Mouse (Mus musculus) adrenal gland (tissue): Measurements from ENCODE around the gene Trpm8.

Experiments used
- intact Hi-C: fragments of 180-260 bp; cut with DNase I; formaldehyde crosslinking; loops from one replicate; pipeline ENCODE4 v1.15.1; 2025

Trpm8 gene

DNA sequence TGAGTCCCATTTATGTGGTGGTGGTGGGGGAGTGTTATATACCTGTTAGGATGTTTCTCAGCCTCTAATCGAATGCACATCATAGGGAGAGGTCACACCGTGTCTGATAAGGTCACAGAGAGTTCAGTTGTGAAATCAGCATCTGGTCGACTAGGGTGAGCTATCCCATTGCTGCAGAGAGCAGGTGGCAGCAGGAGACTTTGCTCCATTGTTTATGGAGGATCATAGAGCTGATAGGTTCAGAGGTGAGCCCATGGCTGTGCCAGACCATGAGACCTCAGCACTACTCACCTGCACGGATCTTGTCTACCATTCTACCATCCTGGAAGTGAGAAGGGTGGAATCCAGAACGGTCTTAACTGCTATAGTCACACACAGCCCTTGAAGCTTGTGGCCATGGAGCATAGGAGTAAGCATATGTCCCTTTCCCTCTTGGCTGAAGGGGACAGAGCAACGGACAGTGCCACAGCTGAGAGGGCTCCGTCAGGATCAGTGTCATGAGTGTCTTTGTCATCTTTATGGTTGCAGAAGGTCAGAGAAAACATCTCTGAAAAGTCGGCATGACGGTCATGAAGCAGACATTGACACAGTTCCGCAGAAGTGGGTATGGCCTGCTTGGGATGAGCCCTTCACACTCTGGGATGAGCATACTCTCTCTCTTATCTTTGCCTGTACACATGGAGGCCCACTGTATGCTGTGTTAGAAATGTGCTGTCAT lies 6.9 kb downstream of the Trpm8 start:
- intact Hi-C loops: no loop called here

DNA sequence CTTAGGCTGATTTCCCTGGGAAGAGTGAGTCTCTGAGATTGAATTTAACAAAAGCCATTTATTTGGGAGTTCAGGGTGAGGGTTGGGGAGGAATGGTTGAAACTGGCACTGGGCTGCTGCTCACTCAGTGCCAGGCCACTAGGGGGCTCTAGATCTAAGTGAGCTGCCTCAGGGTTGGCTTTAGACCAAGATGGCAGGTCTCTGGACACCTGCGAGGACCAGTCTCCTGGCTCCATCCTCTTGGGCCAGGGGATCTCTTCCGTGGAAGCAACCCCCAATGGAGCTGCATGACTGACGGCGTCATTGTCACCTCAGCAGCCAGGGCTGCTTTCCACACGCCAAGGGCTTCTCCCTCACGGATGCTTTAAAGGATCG lies 7.5 kb downstream of the Trpm8 start:
- intact Hi-C loops: loop anchor here (5.0 kb wide), 1 partner anchor 133 kb away; no protein-coding TSS in a partner anchor

DNA sequence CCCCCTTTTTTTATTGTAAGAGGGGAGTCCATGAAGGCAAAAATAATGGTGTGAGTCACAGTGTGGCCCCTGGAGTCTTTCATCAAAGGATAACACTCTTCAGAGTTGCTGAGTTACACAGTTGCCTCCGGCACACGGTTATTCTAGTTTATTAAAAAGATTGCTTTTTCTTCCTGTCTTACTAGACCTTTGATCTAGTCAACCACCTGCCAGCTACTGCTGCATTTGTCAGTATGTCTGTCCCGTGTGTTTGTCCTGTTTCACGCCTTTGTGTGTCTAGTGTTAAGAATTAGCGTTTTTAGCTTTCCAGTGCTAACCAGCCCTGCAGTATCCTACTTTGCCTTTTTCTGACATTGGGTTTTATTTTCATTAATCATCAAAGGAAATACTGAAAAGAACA lies 8.2 kb downstream of the Trpm8 start:
- intact Hi-C loops: loop anchor here (5.0 kb wide), 1 partner anchor 133 kb away; no protein-coding TSS in a partner anchor

DNA sequence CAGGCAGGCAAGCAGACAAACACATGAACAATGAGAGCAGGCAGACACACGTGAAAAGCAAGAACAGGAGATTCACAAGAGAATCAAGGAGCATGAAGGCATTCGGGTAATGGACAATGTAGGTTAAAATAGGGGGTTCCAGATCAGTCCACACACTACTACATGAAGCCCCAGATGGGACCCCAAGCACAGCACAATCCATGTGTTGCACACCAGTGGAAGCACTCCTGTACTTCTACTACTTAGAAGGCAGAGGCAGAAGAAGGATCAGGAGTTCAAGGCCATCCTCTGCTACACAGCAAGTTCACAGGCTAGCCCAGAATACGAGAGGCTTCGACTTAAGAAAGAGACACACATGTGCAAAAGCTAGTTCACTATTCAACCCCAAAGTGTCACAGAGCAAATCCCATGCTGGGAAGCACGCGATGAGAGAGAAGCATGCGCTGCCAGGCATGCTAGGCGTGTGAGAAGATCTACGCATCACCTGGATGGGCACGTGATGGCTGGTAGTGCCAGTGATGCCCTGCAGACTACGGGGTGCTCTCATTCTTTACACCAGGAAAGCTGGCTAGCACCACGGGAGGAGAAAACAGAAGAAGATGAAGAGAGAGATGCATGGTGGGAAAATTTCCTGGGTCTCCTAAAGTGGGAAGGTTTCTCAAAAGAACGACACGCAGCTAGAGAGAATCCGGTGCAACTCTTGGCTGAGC lies 8.8 kb downstream of the Trpm8 start:
- intact Hi-C loops: loop anchor here (5.0 kb wide), 1 partner anchor 134 kb away; no protein-coding TSS in a partner anchor

DNA sequence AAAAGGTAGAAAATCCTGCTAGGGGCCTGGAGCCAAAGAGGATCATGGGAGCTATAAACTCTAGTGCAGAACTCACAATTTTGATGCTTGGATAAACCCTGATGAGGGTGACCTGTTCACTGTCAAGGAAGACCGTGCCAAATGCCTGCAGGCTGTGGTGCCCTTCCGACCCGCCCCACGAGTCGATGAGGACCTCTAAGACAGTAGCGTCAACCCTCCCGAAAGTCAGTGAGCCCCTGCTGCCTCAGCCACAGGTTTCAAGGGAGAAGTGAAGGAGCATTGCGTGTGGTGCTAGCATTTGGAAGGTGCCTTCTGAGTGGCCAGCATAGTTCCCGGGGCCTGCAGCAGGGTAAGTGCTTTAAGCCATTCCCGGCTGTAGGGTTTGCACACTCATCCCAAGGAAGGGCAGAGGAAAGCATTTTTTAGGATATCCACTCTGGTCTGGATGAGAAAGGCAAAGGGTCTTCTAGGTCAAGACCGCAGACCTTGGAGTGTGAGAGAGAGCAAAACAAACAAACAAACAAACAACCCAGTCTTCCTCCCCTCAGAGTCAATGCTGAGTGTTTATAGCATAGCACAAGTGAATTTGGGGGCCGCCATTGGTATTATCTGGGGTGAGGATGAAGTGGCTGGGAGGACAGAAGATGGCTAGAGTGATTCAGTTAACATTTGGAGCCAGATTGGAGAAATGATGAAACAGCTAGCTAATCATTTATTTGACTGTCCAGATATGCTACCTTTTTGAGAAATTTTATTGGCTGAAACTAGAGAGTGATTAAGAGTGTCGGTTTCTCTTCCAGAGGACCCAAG lies 9.6 kb downstream of the Trpm8 start:
- intact Hi-C loops: loop anchor here (5.0 kb wide), 1 partner anchor 135 kb away; no protein-coding TSS in a partner anchor

DNA sequence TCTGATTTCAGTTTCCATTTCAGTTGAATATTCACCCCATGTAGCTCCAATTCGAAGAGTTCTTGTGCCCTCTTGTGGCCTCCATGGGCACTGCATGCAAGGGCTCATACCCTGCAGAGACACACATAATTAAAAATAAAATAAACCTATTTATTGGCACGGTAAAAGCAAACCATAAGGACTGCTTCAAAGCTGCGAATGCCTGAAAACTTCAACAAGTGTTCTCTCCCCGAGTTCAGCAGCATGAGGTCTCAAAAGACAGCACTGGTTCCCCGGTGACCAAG lies 10.2 kb downstream of the Trpm8 start:
- intact Hi-C loops: loop anchor here (5.0 kb wide), 1 partner anchor 135 kb away; no protein-coding TSS in a partner anchor

DNA sequence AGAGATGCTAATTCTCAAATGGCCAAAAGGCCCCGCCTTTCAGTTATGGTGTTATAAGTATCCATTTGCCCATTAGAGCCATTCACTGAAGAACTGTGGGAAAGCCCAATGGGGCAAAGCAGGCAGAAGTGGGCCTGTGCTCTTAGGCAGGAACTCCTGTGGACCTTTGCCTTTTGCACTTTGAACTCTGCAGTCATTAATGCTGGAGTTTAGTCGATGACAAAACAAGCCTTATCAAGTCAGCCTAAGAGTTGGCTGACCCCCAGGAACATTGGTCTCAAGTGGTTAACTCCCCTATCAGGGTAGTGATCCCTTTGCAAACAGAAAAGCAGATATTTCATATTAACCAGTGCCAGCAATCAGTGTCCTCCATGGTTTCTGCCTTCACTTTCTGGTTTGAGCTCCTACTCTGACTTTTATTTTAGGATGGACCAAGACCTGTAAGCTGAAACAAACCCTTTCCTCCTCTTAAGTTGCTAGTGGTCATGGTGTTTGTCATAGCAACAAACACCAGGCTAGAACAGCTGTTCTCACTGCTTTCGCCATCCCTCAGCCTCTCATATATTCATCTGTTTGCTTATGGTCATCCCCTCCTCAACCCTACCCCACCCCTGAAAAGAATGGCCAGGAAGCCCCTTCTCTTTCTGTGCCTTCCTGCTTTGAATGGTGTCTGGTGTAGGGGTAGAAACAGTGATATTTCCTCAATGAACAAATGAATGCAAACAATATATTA lies 10.8 kb downstream of the Trpm8 start:
- intact Hi-C loops: loop anchor here (5.0 kb wide), 1 partner anchor 136 kb away; no protein-coding TSS in a partner anchor

DNA sequence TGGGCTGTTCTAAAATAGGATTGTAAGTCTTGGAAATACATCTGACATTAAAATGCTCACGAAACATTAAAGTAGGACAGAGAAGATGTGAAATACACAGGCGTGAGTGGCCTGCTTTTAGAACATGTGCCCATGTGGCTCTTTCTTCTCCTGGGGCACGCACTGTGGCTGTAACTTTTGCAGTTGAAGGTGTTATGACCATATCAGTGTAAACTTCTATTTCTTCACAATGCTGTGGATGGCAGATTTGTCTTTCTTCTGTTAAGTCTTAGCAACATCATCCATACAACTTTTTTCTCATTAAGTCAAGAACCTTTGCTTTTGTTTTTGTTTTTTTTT lies 11.3 kb downstream of the Trpm8 start:
- intact Hi-C loops: loop anchor here (5.0 kb wide), 1 partner anchor 136 kb away; no protein-coding TSS in a partner anchor

DNA sequence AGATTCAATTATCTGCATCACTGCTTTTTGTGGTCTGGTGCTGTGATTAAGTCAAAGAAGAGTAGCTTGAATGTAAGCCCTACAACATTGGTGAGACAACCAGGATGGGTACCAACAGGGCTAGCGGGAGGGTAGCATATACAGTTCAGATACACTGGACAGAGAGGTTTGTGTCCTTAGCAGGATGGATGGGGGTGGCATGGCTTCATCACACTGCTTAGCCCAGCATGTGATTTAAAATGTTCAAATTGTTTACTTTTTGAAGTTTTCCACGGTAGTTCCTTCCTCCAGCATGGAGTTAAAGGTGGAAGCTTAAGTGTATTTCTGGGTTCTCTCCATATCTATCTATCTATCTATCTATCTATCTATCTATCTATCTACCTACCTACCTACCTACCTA lies 11.7 kb downstream of the Trpm8 start:
- intact Hi-C loops: loop anchor here (5.0 kb wide), 1 partner anchor 137 kb away; no protein-coding TSS in a partner anchor

DNA sequence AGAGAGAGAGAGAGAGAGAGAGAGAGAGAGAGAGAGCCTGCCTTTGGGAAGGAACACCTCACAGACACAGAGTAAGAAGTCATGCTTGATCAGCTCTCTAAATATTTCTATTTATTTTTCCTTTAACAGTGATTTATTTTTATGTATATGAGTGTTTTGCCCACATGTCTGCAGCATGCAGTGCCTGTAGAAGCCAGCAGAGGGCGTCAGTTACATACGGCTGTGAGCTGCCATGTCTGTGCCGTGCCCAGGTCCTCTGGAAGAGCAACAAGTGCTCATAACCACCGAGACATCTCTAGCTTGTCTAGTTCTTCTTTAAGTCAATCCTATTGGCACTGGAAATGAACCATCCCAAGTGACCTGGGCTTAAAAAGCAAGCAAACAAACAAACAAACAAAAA lies 12.5 kb downstream of the Trpm8 start:
- intact Hi-C loops: loop anchor here (5.0 kb wide), 1 partner anchor 138 kb away; no protein-coding TSS in a partner anchor

DNA sequence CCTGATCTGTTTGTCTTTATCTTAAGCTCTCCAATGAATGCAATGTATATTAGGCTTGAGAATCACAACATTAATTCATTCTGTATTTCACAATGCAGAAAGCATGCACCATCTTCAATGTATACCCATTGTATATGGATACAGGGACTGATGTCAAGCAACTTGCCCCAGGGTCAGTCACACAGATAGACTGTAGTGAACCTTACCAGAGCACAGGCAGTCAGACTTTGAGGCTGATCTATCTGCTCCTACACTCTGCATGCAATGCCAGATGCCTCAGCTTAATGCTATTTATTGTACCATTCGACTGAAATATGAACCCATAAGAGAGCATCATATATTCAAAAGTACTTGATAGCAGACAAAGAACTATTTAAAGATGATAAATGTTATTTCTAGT lies 13.1 kb downstream of the Trpm8 start:
- intact Hi-C loops: no loop called here

DNA sequence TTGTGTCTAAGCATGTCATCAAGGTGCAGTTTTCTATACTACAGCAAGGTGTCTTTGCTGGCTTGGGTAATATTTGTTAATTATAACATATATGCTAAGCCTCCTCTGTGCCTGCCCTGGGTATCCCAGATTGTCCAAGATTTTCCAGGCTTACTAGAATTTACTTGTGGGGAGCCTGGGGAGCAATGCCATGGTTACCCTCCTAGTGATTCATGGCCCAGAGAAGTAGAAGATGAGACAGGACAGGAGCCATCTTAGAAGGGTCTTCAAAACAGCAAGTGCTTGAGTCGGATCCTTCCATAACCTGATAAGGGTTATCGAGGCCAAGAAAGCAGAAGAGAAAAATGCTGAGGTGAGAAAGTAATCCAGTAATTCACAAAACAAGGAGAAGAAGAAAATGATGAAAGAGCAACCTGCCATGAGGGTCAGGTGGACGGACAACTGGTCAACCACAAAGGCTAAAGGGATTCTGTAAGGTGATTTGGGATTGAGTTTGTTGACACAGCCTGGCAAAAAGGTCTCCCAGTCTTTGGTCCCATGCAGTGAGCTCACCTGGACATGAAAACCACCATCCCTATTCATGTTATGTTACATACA lies 14.0 kb downstream of the Trpm8 start:
- intact Hi-C loops: no loop called here

DNA sequence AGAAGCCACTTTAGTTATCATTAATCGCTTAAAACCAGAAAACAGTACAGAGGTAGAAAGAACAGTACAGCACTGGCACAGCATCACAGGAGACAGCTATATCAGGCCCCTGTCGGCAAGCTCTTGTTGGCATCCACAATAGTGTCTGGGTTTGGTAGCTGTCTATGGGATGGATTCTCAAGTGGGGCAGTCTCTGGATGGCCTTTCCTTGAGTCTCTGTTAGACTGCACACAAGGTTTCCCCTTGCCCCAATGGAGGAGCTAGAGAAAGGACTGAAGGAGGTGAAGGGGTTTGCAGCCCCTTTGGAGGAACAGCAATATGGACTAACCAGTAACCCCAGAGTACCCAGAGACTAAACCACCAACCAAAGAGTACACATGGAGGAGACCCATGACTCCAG lies 14.6 kb downstream of the Trpm8 start:
- intact Hi-C loops: no loop called here

DNA sequence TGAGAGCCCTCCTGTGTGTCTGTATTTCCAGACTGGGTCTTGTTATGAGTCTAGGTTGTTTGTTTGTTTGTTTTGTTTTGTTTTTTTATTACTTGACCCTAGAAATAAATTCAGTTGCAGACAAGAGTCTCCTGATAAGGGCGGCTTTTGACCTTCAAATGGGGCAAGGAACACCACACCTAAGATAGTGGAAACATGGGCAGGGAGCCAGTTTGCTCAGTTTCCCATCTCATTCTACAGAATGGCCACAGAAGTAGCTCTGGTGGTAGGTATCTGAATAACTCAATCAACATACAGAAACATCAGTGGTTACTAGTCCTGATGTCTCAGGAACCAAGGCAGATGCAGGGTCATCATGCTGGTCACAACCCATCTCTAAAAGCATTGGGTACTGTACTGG lies 17.2 kb downstream of the Trpm8 start:
- intact Hi-C loops: no loop called here

DNA sequence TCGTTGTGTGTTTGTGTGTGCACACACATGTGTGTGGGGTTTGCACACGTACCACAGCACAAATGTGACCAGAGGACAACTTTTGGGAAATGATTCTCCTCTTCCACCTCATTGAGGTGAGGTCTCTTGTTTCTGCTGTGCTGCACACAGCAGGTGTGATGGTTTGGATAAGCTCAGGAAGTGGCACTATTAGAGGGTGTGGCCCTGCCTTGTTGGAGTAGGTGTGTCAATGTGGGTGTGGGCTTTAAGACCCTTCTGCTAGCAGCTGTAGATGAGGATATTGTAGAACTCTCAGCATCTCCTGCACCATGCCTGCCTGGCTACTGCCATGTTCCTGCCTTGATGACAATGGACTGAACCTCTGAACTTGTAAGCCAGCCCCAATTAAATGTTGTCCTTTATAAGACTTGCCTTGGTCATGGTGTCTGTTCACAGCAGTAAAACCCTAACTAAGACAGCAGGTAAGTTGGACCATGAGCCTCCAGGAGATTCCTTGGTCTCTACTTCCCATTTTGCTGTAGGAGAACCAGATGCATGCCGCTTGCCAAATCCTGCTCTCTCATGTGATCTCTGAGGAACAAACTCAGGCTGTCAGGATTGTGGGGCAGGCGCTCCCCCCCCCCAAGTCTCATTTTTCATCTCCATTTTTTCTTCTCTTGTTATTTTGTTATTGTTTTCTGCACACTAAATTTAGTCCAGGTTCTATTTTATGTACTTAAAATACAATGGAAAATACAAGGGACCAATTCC lies 18.9 kb downstream of the Trpm8 start:
- intact Hi-C loops: no loop called here

DNA sequence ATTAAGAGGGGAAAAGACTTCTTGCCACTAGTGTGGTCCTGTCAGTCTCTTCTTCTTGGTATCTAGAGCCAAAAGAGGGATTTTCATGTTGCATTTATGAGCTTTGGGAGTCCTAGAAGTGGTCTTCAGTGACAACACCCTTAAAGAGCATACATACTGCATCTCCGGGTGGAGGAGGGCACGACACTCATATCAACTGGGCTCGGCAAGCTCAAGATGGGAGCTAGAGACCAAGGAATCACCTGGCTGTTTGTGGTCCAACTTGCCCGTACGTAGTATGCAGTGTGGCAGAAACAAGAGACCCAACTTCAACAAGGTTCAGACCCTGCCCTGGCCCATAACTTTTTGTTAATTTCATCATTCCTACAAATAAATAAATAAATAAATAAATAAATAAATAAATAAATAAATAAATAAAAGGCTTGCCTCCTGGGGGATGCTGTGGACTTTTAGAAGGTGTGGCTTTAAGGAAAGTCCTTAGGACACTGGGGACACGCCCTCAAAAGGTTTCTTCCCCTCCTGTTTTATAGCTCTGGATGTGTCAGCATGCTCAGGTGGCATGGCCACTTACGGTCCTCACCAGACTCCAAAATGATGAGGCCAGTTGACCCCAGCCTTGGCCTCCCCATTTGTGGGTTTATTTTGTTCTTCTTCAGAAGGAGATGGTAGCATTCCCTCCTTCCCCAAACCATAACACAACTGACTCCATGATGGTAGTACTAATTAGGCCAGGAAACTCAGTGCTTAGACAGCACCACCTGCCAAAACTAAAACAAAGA lies 20.2 kb downstream of the Trpm8 start:
- intact Hi-C loops: no loop called here

DNA sequence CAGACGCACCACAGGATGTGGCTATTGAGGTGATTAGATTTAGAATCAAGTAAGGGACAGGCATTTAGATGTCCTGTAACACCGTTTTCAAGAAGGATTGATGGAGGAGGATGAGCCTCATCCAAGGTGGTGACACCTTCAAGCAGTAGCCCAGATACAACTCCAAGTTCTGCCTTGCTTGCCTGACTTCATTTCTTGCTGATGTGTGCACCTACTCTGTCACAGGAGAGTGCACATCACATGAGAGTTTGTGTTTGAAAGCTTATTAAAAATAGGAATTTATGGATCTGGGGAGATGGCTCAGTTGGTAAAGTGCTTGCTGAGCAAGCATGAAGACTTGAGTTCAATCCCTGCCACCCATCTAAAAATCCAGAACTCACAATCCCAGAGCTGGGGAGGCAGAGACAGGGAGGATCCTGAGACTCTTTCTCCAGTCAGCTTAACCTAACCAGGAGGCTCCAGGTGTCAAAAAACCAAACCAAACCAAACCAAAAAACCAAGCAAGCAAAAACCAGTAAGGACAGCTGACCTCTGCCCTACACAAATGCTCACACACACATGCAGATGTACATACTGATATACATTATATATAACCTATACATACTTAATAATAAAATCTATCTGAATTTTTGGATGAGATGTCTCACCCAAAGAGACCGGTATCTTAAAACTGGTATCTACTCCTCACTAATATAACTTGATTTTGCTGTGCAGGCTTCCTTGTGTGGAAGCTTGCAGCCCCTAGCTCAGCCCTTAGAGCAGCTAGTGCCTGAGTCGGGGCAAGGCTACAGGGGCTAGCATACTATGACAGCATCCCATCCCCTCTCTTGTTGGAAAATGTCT lies 21.4 kb downstream of the Trpm8 start:
- intact Hi-C loops: no loop called here

DNA sequence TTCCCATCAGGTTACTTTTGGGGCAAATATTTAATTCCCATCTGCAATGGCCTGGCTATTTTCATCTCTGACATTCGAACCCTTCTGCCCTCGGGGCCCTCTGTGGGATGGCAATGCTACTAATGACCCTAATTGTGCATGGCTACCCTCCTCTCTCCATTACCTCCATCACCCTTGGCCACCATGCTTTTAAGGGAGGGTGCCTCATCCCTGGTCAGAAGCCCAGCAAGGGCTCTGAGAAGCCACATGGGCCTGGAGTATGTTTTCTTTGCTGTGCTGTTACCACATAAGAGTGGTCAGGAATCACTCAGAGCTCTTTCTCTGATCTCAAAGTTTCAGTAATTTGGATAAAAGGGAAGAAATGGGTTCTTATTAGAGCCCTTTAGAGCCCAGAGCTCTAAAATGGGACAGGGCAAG lies 22.1 kb downstream of the Trpm8 start:
- intact Hi-C loops: no loop called here
